Mouse (Mus musculus): ENCODE results near the gene Ctnnd2. TPM values are rescaled to one million over a fixed set of nuclear protein-coding genes. Genes with fewer than 3 reads are reported as not detected.
A peak's percentile ranks its signal among the peaks of the same experiment; 100 is the strongest.

Gene Ctnnd2
- total RNA-seq, 1 experiment from 2014 or later, result 4.3 TPM

DNA sequence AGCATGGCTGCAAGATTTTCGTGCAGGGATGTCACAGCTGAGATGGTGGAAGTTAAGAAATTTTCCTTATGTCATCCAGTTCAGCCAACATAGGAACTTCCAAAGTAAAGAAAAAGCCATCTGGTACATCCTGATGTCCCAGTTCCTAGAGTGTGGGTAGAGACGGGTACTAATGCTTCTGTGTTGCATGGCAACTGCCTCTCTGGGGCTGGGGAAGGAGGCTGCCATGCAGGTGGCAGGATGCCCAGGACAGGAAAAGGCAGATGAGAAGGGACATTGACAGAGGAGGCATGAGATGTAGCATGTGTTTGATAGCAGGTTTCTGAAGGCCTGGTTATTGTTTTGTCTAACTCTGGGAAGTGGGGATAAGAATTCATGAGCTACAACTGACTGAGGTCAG is 715.2 kb downstream of the Ctnnd2 start:
- DNase-seq, result no peak

DNA sequence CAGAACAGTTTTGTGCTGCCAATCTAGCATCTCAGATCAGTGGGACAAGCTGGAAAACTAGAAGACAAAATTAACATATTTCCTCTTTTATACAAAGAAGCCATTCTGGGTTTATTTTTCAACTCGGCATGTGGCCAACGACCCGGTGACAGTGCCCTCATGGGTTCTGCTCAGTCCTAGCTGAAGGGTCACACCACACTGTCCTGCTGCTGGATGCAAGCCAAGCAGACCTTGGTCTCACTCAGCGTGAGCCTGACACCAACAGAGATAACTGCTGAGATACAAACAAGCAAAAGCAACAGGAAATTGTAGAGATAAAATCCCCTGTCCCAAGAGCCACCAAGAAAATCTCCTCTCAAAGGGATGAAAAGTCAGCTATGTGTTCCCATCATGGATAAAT is 719.6 kb downstream of the Ctnnd2 start:
- no peak for DNase-seq

DNA sequence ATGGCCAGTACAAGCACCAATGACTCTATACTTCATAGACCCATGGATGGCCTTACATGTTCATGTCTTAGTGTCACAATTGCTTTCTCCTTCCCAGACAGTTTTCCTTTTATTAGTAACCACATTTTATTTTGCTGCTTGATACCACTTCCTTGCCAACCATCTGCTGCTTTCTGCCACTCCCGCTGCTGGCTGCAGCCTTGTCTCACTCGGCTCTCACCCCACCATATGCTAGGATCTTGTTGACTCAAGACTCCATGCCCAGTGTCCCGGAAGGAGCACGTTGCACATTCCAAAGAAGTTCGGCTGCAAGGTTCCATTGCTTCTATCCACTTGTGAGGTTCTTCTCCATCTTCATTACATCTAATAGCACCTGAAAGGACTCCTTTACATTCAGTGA is 722.7 kb downstream of the Ctnnd2 start:
- no peak for DNase-seq

DNA sequence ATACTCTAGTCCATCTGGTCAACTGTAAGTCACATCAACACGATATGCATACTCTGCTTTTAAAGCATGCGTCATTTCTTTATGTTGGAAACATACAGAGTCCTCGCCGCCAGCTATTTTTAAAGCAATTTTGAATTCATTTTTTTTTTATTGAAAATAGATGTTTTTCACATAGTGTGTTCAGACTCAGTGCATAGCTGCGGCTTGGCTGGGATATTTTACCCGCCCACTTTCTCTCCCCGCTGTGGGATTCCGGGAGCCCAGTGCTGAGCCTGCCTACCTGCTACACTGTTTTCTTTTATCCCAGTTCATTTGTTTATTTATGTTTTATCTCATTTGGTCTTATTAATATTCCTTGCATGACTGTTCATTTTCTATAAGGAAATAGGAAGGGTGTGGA is 724.9 kb downstream of the Ctnnd2 start:
- DNase-seq, result no peak

DNA sequence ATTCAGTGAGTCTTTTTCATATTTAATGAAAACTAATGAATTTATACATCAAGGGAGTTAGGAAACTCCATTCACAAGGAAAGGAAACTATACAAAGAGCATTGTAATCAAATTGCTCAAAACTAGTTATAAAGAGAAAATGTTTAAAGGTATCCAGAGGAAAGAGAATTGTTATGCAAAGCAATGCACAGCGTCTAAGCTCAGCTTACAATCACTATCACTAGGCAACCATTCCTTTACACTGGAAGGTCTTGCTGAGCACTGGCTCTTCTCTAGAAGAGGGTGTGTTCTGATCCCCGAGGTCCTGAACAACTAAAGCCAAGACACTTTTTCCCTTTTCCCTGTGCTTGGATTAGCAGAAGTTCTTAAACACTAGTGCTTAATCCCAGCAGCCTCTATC is 735.6 kb downstream of the Ctnnd2 start:
- DNase-seq, result no peak

- no peak for DNase-seq
Observed at GRCm38 (mm10) chr15:30913360-30913759, 741.0 kb downstream of the Ctnnd2 start.

GRCm38 (mm10) chr15:30925838-30926237 is 753.4 kb downstream of the Ctnnd2 start:
- DNase-seq, result no peak

GRCm38 (mm10) chr15:30927632-30928031 is 755.2 kb downstream of the Ctnnd2 start:
- peak; percentile 39 for DNase-seq

GRCm38 (mm10) chr15:30931906-30932305 is 759.5 kb downstream of the Ctnnd2 start:
- DNase-seq, result no peak

GRCm38 (mm10) chr15:30945863-30946262 is 773.5 kb downstream of the Ctnnd2 start:
- no peak for DNase-seq

- DNase-seq, result no peak
Observed at GRCm38 (mm10) chr15:30958513-30958912, 786.1 kb downstream of the Ctnnd2 start.

DNA sequence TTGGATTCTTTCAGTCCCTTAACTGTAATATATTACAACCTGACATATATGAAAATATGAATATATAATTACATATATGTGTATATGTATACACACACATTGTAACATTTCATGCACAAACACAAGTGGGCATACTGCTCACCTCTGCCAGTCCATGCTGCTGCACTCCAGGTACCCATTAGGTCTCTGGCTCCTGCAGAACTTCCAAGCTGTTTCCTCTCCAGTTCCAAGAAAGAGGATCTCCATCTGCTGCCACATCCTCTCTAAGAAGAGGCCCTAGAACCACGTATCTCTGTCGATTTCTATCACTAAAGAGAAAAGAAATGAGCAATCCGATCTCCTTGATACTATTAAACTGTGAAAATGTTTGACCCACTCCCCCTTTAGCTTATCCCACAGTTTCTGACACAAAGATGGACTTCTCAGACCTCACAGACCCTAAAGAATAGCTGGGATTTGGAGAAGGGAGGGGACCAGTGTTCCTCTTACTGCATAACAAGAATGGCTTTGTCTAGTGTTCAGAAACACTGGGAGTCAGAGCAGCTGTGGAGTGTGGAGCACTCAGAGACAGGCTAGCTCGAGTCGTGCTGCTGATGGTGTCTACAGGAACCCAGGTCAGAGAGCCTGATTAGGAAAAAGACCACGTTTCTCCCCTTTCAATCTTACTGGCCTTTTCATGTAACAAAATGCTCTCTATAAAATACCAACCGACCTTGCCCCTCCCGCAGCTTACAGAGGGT is 790.2 kb downstream of the Ctnnd2 start:
- no peak for DNase-seq

GRCm38 (mm10) chr15:30964046-30964445 is 791.7 kb downstream of the Ctnnd2 start:
- DNase-seq, result no peak

DNA sequence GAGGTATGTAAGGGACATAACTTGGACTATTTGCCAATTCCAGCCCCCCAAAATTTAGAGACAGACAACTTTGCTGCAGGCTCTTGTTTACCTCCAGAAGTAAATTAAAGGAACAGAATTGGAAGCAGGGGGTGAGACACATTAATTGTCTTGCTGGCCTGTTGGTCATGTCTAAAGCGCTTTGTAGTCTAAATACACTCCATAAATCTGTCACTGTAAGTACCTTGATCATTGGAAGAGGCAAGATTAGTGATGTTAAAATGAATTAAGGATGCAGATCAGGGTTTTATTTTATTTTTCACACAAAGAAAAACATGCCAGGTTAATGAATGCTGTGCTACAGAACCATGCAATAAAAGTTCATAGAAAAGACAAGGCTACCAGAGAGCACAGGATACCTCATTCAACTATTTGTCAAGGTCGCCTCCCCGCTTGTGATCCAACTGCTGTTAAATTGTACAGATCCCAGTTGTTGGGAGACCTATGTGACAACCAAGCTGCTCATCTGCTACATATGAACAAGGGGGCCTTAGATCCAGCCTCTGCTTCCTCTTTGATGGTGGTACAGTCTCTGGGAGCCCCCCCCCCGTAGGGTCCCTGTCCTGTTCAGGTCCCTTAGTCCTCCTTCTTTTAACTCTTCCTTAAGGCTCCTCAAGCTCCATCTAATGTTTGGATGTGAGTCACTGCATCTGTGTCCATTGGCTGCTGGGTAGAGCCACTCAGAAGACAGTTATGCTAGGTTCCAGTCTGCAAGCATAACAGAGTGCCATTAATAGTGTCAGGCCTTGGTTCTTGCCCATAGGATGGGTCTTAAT is 792.7 kb downstream of the Ctnnd2 start:
- no peak for DNase-seq

DNA sequence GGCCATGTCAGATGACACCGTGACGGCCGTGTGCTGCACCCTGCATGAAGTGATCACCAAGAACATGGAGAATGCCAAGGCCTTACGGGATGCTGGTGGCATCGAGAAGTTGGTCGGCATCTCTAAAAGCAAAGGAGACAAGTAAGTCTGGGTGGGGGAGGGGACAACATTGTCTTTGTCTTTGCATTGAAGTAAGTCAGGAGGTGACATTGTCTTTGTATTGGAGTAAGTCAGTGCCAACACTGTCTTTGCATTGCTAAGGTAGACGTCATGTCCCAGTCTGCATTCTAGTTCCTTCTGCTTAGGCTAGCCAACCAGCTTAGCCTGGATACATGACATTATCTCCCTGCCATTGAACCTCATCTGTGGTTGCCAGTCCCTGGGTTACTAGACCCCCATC is 794.4 kb downstream of the Ctnnd2 start:
- no peak for DNase-seq

DNA sequence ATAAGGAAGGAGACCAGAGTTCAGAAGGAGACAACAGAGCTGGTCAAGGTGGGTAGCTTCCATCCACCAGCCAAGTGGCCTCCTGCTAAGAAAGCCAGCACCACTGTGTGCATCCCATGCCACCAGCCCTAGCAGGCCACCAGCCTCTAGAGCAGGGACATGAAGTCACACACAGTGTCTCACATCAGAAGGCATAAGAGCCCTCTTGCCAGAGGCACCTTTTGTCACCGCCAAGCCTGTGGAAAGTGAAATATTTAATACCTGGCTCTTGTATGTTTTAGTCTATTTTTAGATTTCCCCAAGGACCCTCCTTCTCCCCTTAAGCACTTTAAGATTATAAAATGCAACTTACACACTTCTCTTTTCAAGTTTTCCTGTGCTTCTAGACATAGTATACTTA is 802.0 kb downstream of the Ctnnd2 start:
- no peak for DNase-seq

GRCm38 (mm10) chr15:30974991-30975775 is 802.8 kb downstream of the Ctnnd2 start:
- no peak for DNase-seq

DNA sequence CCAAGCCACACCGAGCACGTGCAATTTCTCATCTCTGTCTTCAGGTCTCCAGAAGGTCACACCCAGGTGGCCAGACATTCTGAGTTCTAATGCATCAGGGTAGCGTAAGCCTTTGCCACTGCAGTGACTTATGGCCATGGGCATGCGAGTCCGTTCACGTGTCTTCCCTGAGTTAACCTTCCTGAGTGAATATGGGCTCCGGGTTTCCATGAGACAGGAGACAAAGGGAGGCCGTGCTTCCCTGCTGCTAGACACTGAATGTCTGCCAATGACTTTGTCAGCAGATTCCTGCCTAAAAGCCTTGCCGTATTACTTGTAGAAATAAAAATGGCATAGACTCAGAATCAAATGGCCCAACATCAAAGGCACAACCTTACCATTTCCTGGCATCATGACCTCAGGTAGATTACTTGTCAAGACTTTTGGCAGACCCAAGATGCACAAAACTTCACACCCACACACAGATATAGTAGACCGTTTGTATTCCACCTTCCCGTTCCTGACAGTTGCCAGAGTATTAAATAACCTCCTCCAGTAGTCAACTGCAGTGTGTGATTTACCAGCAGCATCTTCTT is 804.9 kb downstream of the Ctnnd2 start:
- DNase-seq, result no peak

- no peak for DNase-seq
Observed at GRCm38 (mm10) chr15:30986890-30987289, 814.5 kb downstream of the Ctnnd2 start.

DNA sequence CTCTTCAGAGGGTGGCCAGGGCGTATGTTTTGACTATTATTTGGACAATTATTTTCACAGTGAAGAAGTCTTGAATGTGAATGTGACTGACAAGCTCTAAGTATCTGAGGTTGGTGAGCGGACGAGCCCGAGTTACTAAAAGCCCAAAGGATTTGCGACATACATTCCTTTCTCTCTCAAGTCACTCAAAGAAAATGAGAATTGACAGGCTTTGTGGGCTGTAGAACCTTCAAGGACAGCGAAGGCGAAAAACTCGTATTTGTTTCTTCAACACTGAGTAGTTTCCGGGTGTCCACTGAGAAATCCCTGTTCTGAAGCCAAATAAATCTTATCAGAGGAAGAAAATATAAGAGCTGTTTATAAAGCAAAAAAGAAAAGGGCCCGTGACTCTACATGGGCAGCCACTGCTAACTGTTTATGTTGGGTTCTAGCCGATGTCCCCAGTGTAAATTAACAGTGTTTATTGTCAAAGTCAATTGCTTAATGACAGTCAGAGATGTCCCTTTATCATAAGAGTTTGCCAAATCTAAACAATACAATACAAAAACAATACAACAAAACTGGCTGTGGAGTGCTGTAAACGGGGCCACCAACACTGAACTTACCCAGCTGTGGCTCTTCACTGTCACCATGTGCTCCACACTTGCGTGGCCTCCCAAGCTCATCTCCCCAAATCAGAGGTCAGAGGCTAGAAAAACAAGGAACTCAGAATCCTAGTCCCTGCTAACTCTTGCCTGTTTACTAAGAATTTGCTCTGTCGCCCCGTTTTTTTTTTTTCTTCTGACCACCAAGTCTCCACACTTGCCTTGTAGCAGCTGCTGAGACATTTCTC is 818.2 kb downstream of the Ctnnd2 start:
- no peak for DNase-seq

DNA sequence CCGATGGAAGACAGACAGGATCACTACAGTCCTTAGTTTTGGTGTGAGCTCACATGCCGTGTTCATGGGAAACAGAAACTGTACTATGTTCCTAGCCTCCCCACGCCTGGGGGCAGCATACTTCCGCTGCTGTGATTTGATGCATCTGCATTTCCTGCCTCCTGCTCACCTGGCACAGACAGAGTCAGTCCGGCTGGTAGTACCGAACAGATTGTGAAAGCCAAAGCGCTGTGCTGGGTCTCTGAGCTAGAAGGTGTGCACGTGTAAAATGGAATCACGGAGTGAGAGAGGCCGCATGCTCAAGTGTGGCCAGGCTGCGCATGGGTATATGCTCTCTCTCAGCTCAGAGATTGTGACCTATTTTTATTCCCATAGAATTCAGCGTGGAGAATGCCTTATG is 820.0 kb downstream of the Ctnnd2 start:
- no peak for DNase-seq

DNA sequence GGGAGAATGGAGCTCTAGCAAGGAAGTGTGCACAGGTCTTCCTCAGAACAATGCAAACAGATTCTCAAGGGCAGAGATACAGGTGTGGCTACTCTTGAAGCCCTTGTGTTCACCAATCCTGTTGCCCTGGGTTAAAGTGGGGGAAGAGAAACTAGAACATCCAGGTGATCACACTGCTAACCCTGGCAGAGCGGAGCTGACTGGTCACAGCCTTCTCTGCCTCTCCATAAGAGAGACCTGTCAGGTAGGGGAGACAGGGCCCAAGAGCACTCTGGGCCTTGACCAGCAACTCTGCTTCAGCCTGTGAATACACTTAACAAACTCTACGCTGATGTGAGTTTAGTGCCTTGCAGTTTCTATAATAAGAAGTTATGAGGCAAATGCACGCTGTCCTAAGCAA is 820.5 kb downstream of the Ctnnd2 start:
- DNase-seq, result no peak
